Mouse (Mus musculus): Measurements from ENCODE around the gene Idua. TPM values are rescaled to one million over a fixed set of nuclear protein-coding genes. Genes with fewer than 3 reads are reported as not detected.
A peak's percentile ranks its signal among the peaks of the same experiment; 100 is the strongest.

The Idua gene
- polyA plus RNA-seq, 1 experiment from 2014 or later, result 15.5 TPM

DNA sequence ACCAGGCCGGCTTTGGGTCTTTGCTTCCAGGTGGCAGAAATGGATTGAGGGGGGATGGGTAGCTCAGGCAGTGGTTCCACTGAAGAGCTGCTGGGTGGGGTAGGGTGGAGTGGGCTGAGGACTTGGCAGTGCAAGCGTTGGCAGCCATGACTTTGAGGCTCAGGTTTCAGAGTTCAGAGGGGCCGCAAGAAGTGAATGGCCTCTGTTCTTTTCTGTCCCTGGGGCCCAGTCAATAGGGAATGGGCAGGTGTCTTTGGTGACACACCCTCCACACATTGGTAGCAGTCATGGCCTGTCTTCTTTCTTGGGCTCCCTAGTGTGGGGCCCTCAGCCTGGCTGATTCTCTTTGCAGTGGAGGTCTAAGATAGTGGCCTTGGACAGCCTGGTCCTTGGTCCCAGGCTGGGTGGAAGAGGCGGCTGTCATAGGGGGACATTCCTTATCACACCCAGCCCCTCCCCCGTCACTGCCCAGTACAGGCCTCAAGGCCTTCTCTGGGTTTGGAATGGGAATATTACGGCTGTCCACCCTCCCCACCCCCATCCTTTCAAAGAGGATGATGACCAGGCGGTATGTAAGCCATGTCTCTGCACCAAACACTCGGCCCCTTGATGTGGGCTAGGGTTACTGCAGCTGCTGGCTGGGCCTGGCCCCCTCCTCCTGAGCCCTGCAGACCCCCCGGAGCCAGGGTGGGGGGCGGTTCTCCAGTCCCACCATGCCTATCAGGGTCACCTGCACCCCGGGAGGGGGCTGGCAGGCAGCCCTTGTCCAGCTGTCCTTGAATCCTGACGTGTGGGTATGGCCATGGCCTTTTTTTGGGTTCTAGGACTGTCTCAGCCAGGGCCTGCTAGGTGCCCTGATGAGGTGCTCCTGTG, 43.9 kb downstream of the Idua start:
- Histone ChIP-seq H3K27me3 (ENCODE audit: control insufficient read depth, insufficient read depth, low read length) (no peaks in the 10 kb centered on the region), H3K36me3 (ENCODE audit: control insufficient read depth, insufficient read depth) (peaks cover 11% of the 10 kb centered on the region), H3K4me1 (ENCODE audit: control insufficient read depth, insufficient read depth, low read length) (peaks cover 13% of the 10 kb centered on the region), H3K4me3 (ENCODE audit: low read length) (no peak overlapping the region), H3K9ac (ENCODE audit: low read length) (no peak overlapping the region), H3K4me2 (ENCODE audit: low read depth, low read length) (no peak overlapping the region), H3K9me3 (replicated peaks; ENCODE audit: control insufficient read depth, low read length) (no peaks in the 10 kb centered on the region), H3K27ac (ENCODE audit: low read length) (no peak overlapping the region)
- WGBS, result 66% methylated on average over 12 of the region's 12 CpGs
- no peak for ATAC-seq (replicated peaks; ENCODE audit: extremely low read depth, insufficient read depth, low FRiP score)

- peaks cover 11% of the 10 kb centered on the region for H3K36me3 ChIP-seq (ENCODE audit: control insufficient read depth, insufficient read depth)
Measured at GRCm38 (mm10) chr5:108707758-108708157, 47.6 kb downstream of the Idua start.

GRCm38 (mm10) chr5:108708419-108708818, 48.3 kb downstream of the Idua start:
- ATAC-seq (replicated peaks; ENCODE audit: extremely low read depth, insufficient read depth, low FRiP score), result no peak
- Histone ChIP-seq H3K36me3 (ENCODE audit: control insufficient read depth, insufficient read depth) (peaks cover 11% of the 10 kb centered on the region), H3K27ac (ENCODE audit: low read length) (no peak overlapping the region), H3K9ac (ENCODE audit: low read length) (no peak overlapping the region), H3K4me3 (ENCODE audit: low read length) (no peak overlapping the region), H3K4me1 (ENCODE audit: control insufficient read depth, insufficient read depth, low read length) (0 out of 2 replicates have a peak, but pooled peaks cover 2% of the 10 kb centered on the region), H3K4me2 (ENCODE audit: low read depth, low read length) (no peak overlapping the region), H3K9me3 (replicated peaks; ENCODE audit: control insufficient read depth, low read length) (no peaks in the 10 kb centered on the region), H3K27me3 (ENCODE audit: control insufficient read depth, insufficient read depth, low read length) (no peaks in the 10 kb centered on the region)
- WGBS, result 96% methylated on average over 1 of the region's 1 CpGs

More at GRCm38 (mm10) chr5:108707758-108708157, 47.6 kb downstream of the Idua start:
- Histone ChIP-seq H3K9ac (ENCODE audit: low read length) (no peak overlapping the region), H3K4me3 (ENCODE audit: low read length) (no peak overlapping the region), H3K4me1 (ENCODE audit: control insufficient read depth, insufficient read depth, low read length) (0 out of 2 replicates have a peak, but pooled peaks cover 2% of the 10 kb centered on the region), H3K27me3 (ENCODE audit: control insufficient read depth, insufficient read depth, low read length) (no peaks in the 10 kb centered on the region), H3K27ac (ENCODE audit: low read length) (no peak overlapping the region), H3K4me2 (ENCODE audit: low read depth, low read length) (no peak overlapping the region), H3K9me3 (replicated peaks; ENCODE audit: control insufficient read depth, low read length) (no peaks in the 10 kb centered on the region)
- no peak for ATAC-seq (replicated peaks; ENCODE audit: extremely low read depth, insufficient read depth, low FRiP score)
- 65% methylated on average over 2 of the region's 2 CpGs for WGBS

DNA sequence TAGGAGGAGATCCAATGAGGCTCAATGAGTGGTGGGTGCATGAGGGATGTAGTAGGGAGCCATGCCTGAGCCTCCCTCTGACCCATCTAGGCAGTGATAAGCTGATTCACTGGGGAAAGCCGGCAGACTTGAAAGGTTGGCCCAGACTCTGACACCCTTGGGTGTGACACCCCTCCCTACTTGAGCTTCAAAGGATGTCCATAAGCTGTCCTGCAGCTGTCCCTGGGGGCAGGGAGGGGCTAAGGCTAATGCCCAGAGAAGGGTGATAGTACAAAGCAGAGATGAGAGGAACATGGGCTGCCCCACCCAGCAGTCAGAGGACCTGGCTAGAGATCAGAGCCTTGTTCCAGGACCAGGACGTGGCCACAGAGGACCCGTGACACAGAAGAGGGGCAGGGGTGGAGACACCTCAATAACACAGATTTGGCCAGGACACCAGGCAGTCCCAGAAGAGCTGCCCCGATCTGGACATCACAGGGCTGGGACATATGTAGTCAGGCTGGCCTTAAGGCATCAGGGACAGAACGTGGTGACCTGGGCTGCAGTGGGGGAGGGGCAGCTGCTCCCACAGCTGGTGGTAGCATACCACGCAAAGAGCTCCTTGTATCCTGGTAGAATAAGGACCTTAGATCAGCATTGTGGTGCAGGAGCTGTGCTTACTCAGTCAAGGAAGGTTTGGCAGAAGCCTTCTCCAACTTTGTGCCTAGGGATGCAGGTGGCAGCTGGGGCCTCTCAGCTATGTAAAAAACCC, 49.0 kb downstream of the Idua start:
- H3K27ac ChIP-seq (ENCODE audit: low read length), result no peak overlapping the region
- ATAC-seq (replicated peaks; ENCODE audit: extremely low read depth, insufficient read depth, low FRiP score), result no peak

GRCm38 (mm10) chr5:108711968-108712367, 51.8 kb downstream of the Idua start:
- no peak overlapping the region for H3K4me2 ChIP-seq (ENCODE audit: low read depth, low read length)
- no peak overlapping the region for H3K4me3 ChIP-seq (ENCODE audit: low read length)
- H3K27me3 ChIP-seq (ENCODE audit: control insufficient read depth, insufficient read depth, low read length), result no peaks in the 10 kb centered on the region
- ATAC-seq (replicated peaks; ENCODE audit: extremely low read depth, insufficient read depth, low FRiP score), result no peak
- H3K4me1 ChIP-seq (ENCODE audit: control insufficient read depth, insufficient read depth, low read length), result no peaks in the 10 kb centered on the region
- H3K27ac ChIP-seq (ENCODE audit: low read length), result no peak overlapping the region
- 68% methylated on average over 6 of the region's 6 CpGs for WGBS
- no peaks in the 10 kb centered on the region; the same call in 1 of the 2 replicates for H3K36me3 ChIP-seq (ENCODE audit: control insufficient read depth, insufficient read depth)
- H3K9me3 ChIP-seq (replicated peaks; ENCODE audit: control insufficient read depth, low read length), result no peaks in the 10 kb centered on the region
- H3K9ac ChIP-seq (ENCODE audit: low read length), result no peak overlapping the region

More for the DNA sequence above, 49.0 kb downstream of the Idua start:
- H3K9me3 ChIP-seq (replicated peaks; ENCODE audit: control insufficient read depth, low read length), result no peaks in the 10 kb centered on the region
- no peaks in the 10 kb centered on the region for H3K4me1 ChIP-seq (ENCODE audit: control insufficient read depth, insufficient read depth, low read length)
- no peak overlapping the region for H3K4me2 ChIP-seq (ENCODE audit: low read depth, low read length)
- 45% methylated on average over 6 of the region's 6 CpGs for WGBS
- no peaks in the 10 kb centered on the region for H3K27me3 ChIP-seq (ENCODE audit: control insufficient read depth, insufficient read depth, low read length)
- H3K9ac ChIP-seq (ENCODE audit: low read length), result no peak overlapping the region
- H3K4me3 ChIP-seq (ENCODE audit: low read length), result no peak overlapping the region
- peaks cover 11% of the 10 kb centered on the region for H3K36me3 ChIP-seq (ENCODE audit: control insufficient read depth, insufficient read depth)

- Histone ChIP-seq H3K4me1 (ENCODE audit: control insufficient read depth, insufficient read depth, low read length) (no peaks in the 10 kb centered on the region), H3K9ac (ENCODE audit: low read length) (no peak overlapping the region), H3K36me3 (ENCODE audit: control insufficient read depth, insufficient read depth) (no peaks in the 10 kb centered on the region), H3K27ac (ENCODE audit: low read length) (no peak overlapping the region), H3K4me2 (ENCODE audit: low read depth, low read length) (no peak overlapping the region), H3K27me3 (ENCODE audit: control insufficient read depth, insufficient read depth, low read length) (no peaks in the 10 kb centered on the region), H3K4me3 (ENCODE audit: low read length) (no peak overlapping the region), H3K9me3 (replicated peaks; ENCODE audit: control insufficient read depth, low read length) (no peaks in the 10 kb centered on the region)
- no peak for ATAC-seq (replicated peaks; ENCODE audit: extremely low read depth, insufficient read depth, low FRiP score)
- WGBS, result 82% methylated on average over 2 of the region's 2 CpGs
Measured at GRCm38 (mm10) chr5:108713096-108713495, 53.0 kb downstream of the Idua start.

GRCm38 (mm10) chr5:108713691-108714090, 53.6 kb downstream of the Idua start:
- no peaks in the 10 kb centered on the region for H3K27me3 ChIP-seq (ENCODE audit: control insufficient read depth, insufficient read depth, low read length)
- H3K9ac ChIP-seq (ENCODE audit: low read length), result no peak overlapping the region
- H3K4me2 ChIP-seq (ENCODE audit: low read depth, low read length), result no peak overlapping the region
- no peaks in the 10 kb centered on the region for H3K36me3 ChIP-seq (ENCODE audit: control insufficient read depth, insufficient read depth)
- no peaks in the 10 kb centered on the region for H3K9me3 ChIP-seq (replicated peaks; ENCODE audit: control insufficient read depth, low read length)
- peak overlapping the region; percentile 23 for H3K27ac ChIP-seq (ENCODE audit: low read length)
- ATAC-seq (replicated peaks; ENCODE audit: extremely low read depth, insufficient read depth, low FRiP score), result no peak
- H3K4me1 ChIP-seq (ENCODE audit: control insufficient read depth, insufficient read depth, low read length), result no peaks in the 10 kb centered on the region
- H3K4me3 ChIP-seq (ENCODE audit: low read length), result no peak overlapping the region

- Histone ChIP-seq H3K9me3 (replicated peaks; ENCODE audit: control insufficient read depth, low read length) (no peaks in the 10 kb centered on the region), H3K27me3 (ENCODE audit: control insufficient read depth, insufficient read depth, low read length) (no peaks in the 10 kb centered on the region), H3K9ac (ENCODE audit: low read length) (no peak overlapping the region), H3K36me3 (ENCODE audit: control insufficient read depth, insufficient read depth) (no peaks in the 10 kb centered on the region), H3K27ac (ENCODE audit: low read length) (peak overlapping the region; percentile 23), H3K4me3 (ENCODE audit: low read length) (no peak overlapping the region), H3K4me1 (ENCODE audit: control insufficient read depth, insufficient read depth, low read length) (no peaks in the 10 kb centered on the region), H3K4me2 (ENCODE audit: low read depth, low read length) (no peak overlapping the region)
- ATAC-seq (replicated peaks; ENCODE audit: extremely low read depth, insufficient read depth, low FRiP score), result peak; percentile 42; the same call in 1 of the 2 replicates
- WGBS, result 54% methylated on average over 6 of the region's 6 CpGs
Measured at GRCm38 (mm10) chr5:108714149-108714548, 54.0 kb downstream of the Idua start.

GRCm38 (mm10) chr5:108715974-108716373, 55.8 kb downstream of the Idua start:
- no peak for ATAC-seq (replicated peaks; ENCODE audit: extremely low read depth, insufficient read depth, low FRiP score)
- H3K9ac ChIP-seq (ENCODE audit: low read length), result no peak overlapping the region
- no peaks in the 10 kb centered on the region for H3K27me3 ChIP-seq (ENCODE audit: control insufficient read depth, insufficient read depth, low read length)
- no peak overlapping the region for H3K4me2 ChIP-seq (ENCODE audit: low read depth, low read length)
- no peaks in the 10 kb centered on the region for H3K4me1 ChIP-seq (ENCODE audit: control insufficient read depth, insufficient read depth, low read length)
- no peaks in the 10 kb centered on the region for H3K36me3 ChIP-seq (ENCODE audit: control insufficient read depth, insufficient read depth)
- H3K27ac ChIP-seq (ENCODE audit: low read length), result no peak overlapping the region
- H3K9me3 ChIP-seq (replicated peaks; ENCODE audit: control insufficient read depth, low read length), result no peaks in the 10 kb centered on the region
- 76% methylated on average over 1 of the region's 1 CpGs for WGBS
- no peak overlapping the region for H3K4me3 ChIP-seq (ENCODE audit: low read length)

Measured in heart, embryonic 16.5 days (tissue).